Mouse (Mus musculus) adrenal gland, adult 8-10 months (tissue): Measurements from ENCODE around the gene Gm4491. TPM values are rescaled to one million over a fixed set of nuclear protein-coding genes. Genes with fewer than 3 reads are reported as not detected.

Experiments used
- DNase-seq: peaks from one replicate; pipeline ENCODE4 v3.0.0; 2022
- total RNA-seq, 4 experiments: library from RNA; stranded (reverse); gene quantifications; 2 replicates each; pipeline ENCODE4 v1.2.4; 2022

The Gm4491 gene
- total RNA-seq = not detected

DNA sequence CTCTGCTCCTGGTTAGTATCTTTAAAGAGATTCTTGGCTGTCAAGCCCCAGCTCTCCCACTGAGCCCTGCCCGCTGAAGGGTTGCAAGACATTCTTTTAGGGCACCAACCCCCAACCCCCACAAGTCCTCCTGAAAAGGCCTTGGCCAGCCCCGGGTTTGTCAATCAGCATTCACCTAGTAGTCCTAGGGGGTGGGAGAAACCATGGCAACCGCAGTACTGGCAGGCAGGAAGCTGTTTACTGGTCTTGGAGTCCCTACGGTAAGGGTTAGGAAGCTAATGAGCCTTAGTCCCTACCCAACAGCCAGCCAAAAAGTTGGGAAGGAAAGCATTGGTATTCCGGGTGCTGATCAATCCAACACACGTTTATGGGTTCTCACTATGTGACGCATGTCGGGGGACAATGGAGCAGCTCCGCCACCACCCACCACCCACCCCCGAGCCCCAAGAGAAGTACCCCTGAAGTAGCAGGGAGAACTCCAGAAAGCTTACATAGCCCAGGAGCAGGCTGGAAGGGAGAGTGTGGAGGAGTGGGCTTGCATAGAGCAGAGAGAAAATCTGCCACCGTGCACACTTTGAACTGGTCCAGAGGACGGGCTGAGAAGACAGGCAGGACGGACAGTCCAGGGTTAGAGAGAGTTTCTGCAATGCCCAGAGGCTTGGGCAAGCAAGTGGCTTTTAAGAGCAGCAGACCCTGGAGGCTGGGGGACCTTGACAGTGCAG is at the start of gene Gm4491:
Gene Gm4491, minus strand, starts transcription at position 61 of the 722 bp plus-strand sequence.
- DNase-seq = no peak

GRCm38 (mm10) chr14:57161833-57162232 is 46.1 kb upstream of the Gm4491 start:
- no peak for DNase-seq

- DNase-seq = no peak
These were observed 45.5 kb upstream of the Gm4491 start for GRCm38 (mm10) chr14:57161201-57161600.

DNA sequence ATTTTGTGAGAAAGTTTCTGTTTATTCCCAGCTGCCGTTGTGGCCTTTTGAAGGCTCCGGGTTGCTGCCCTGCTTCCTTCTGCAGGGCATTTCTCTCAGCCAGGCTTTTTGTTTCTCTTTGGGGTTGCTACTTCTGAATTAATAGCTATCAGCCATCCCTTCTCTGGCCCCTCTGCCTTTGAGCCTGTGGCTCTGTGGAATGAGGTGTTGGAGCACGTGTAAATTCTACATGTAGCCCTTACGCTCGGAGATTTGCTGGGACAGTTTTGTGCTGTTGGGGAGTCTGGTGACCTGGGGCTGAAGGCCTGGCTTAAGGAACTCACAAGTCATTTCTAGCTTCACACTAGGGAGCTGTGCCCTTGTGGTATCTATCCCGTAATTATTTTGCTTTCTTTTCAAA is 39.2 kb upstream of the Gm4491 start:
- DNase-seq = no peak

DNA sequence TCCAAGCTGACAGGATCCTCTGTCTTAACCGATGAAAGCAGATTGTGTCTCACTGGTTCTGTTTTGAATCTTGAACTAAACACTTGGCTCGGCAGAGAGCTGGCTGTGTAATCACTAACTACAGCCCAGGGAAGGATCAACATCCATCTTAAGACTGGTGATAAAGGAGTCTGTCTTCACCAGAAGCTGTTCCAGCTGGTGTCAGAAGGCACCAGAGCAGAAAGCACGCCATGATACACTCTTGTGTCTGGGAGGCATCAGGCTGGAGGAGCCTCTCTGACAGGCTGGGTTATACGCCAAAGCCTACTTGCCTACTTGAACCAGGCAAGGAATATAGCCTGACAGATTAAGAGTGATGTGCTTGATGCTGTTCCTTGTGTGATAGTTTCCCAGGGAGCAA is 30.1 kb upstream of the Gm4491 start:
- no peak for DNase-seq

GRCm38 (mm10) chr14:57135265-57135664 is 19.6 kb upstream of the Gm4491 start:
- DNase-seq = no peak

- no peak for DNase-seq
These were observed 17.5 kb upstream of the Gm4491 start, which contains the start of gene Gjb6 for GRCm38 (mm10) chr14:57133161-57133661. TSS of gene Gjb6 (minus strand) at chr14:57133611.

DNA sequence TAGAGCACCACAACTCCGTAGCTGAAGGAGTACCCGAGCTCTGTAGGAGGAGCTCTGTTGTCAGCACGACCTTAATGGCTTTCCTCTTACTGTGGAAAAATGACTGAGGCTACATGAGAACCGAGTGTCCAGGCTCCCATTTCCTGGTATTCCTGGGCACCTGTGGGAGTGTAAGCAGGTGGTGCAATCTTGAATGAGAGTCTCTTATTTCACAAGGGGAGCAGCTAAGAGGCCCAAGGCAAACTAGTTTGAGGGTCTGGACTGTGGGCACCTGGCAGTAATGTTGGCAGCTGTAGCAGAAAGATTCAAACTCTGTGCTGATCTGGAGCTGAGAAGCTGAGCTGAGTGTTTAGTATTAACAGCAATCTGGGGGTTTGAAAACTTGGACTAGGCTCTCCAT is 11.7 kb upstream of the Gm4491 start:
- DNase-seq = no peak

DNA sequence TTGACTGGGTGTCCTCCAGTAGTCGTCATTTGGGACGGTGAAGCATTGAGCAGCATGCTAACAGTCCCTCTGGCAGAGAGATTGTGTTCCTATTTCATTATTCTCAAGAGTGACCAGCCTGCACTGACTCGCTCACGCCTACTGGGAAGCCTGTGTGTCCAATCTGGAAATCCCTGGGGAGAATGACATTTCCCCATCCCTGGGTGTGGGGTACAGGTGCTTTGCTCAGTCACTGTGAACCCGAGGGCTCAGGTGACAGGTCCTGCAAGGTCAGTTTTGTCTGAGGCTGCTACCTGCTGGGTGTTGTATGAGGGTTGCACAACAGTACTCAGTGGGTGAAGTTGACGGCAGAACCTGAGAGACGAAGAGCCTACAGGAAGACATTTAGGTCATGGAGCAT is 6.6 kb upstream of the Gm4491 start:
- no peak for DNase-seq

DNA sequence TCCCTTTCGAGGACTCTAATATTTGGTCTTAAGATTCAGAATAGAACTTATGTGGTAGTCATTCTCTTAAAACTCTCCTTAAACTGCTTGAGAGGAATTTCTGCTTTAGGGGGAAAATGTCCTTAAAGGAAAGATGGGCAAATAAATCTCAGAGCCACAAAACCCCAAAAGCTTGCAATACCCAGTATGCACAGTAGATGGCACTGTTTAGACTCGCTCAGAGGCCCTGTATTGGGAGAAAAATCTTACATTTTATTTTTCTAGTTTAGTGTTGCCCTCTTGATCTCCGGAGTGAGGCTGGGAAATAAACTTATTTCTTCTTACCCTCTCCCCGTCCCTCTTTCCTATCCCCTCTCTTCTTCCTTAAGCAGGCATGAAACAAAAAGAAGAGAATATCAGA is 6.5 kb downstream of the Gm4491 start:
- no peak for DNase-seq

- peak; percentile 27 for DNase-seq
These were observed 7.8 kb downstream of the Gm4491 start for GRCm38 (mm10) chr14:57107916-57108315.

DNA sequence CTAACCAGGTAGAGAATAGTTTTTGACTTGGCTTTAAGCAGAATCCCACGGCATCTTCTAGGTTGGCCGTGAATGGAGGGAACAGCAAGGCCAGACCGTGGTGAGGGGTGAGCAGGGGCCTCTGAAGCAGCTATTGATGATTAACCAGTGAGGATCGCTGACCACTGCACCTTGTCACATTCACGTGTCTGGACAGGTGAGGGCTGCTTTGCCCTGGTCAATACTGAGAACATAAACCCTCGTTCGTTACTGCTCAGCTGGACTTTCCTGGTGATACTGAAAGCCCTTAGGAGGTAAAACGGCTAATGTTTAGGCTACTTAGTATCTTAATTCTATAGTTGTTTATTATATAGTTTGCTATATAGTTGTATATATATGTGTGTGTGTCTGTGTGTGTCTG is 8.6 kb downstream of the Gm4491 start:
- DNase-seq = no peak

DNA sequence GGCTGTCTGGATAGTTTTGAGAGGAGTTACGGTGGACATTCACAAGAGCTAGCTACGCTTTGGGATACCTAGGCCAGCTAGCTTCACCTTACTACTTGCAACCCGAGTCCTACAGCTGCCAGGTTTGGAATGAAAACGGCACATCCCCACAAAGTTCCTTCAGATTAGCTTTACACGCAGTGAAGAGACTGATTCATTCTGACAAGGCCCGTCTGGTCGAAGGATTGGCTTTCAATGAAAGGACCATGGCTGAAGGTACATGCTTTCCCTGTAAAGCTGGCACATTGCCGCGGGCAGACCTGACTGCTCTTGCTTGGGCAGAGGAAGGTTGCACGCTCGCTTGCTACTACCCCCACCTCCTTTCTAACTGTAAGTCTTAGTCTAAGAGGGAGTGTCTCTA is 10.0 kb downstream of the Gm4491 start:
- DNase-seq = no peak

DNA sequence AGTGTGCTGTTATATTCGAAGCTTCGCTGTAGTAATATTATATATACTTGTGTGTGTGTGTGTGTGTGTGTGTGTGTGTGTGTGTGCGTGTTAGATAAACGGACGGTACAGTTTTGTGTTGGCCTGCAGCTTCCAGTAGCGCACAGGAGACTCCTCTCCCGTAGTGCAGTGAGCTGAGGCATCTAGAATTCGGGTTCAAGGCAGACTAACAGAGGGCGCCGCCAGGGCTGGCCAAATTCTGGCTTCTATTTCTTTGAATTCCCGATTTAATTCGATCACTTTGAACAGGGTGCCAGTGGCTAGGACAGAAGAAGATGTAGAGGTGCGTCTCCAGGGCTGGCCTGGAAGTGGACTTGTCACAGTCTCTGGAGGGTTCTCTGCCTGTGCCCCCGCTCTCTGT is 10.6 kb downstream of the Gm4491 start:
- no peak for DNase-seq

- DNase-seq = peak; percentile 42
These were observed 11.3 kb downstream of the Gm4491 start, which contains the start of gene Gjb2 for GRCm38 (mm10) chr14:57104106-57105023. TSS of gene Gjb2 (minus strand) at chr14:57104702.

- DNase-seq = no peak
These were observed 12.0 kb downstream of the Gm4491 start for GRCm38 (mm10) chr14:57103711-57104105.

- no peak for DNase-seq
These were observed 12.6 kb downstream of the Gm4491 start for GRCm38 (mm10) chr14:57103121-57103520.

DNA sequence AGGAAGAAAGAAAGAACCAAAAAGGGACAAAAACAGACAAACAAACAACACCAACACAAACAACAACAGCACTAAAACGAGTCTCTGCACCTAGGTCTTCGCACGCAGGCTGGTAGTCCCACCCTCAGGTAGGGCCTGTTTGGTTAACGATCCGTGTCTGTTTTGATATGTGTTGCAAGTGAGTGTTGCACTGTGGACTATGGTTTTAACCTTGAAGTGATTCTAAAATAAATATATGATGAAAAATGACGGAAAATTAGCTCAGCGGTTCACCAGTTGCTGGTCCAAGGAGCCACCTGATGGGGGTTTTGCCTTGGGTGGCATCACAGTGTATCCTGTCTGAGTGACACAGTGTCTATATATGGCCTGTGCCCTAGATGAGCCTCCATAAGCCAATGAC is 14.1 kb downstream of the Gm4491 start:
- no peak for DNase-seq

- DNase-seq = no peak
These were observed 19.8 kb downstream of the Gm4491 start for GRCm38 (mm10) chr14:57095855-57096254.

- peak; percentile 28 for DNase-seq
These were observed 22.7 kb downstream of the Gm4491 start for GRCm38 (mm10) chr14:57093029-57093428.

- no peak for DNase-seq
These were observed 25.7 kb downstream of the Gm4491 start for GRCm38 (mm10) chr14:57090001-57090400.

GRCm38 (mm10) chr14:57089107-57089506 is 26.6 kb downstream of the Gm4491 start:
- no peak for DNase-seq

GRCm38 (mm10) chr14:57084180-57084668 is 31.5 kb downstream of the Gm4491 start:
- no peak for DNase-seq
